Mouse (Mus musculus): Measurements from ENCODE around the gene 6430548M08Rik. TPM values are rescaled to one million over a fixed set of nuclear protein-coding genes. Genes with fewer than 3 reads are reported as not detected.
A peak's percentile ranks its signal among the peaks of the same experiment; 100 is the strongest.

The 6430548M08Rik gene
- polyA plus RNA-seq, 1 experiment from 2014 or later, result 36.8 TPM

- Histone ChIP-seq H3K9me3 (no peaks in the 10 kb centered on the region), H3K9ac (no peak overlapping the region), H3K27ac (replicated peaks) (peak overlapping the region; percentile 77), H3K4me1 (replicated peaks) (peaks cover 44% of the 10 kb centered on the region), H3K4me2 (no peak overlapping the region; the same call in 1 of the 2 replicates), H3K27me3 (no peaks in the 10 kb centered on the region), H3K36me3 (no peaks in the 10 kb centered on the region), H3K4me3 (no peak overlapping the region)
- no peak; the same call in 1 of the 2 replicates for ATAC-seq (ENCODE audit: low FRiP score, low read depth)
- WGBS, result 9% methylated on average over 4 of the region's 4 CpGs
Measured at GRCm38 (mm10) chr8:120176605-120177004, 62.7 kb downstream of the 6430548M08Rik start.

- no peaks in the 10 kb centered on the region for H3K27me3 ChIP-seq
- peaks cover 44% of the 10 kb centered on the region for H3K4me1 ChIP-seq (replicated peaks)
- peak within 1 kb of the TSS; percentile 77 for H3K27ac ChIP-seq (replicated peaks)
- no peak within 1 kb of the TSS for H3K4me3 ChIP-seq
- H3K9ac ChIP-seq, result 0 out of 2 replicates have a peak within 1 kb of the TSS, but pooled peaks have one; percentile 8
- peak within 1 kb of the TSS; percentile 47 for H3K4me2 ChIP-seq
- H3K9me3 ChIP-seq, result no peaks in the 10 kb centered on the region
- peak; percentile 83 for ATAC-seq (ENCODE audit: low FRiP score, low read depth)
- WGBS, result 1% methylated on average over 23 of the region's 26 CpGs
- H3K36me3 ChIP-seq, result no peaks in the 10 kb centered on the region
Measured at GRCm38 (mm10) chr8:120177318-120178123, 63.6 kb downstream of the 6430548M08Rik start, which contains the start of gene Fam92b. Gene Fam92b (minus strand): TSS chr8:120177466.

- no peak overlapping the region for H3K4me3 ChIP-seq
- H3K27ac ChIP-seq (replicated peaks), result no peak overlapping the region
- no peaks in the 10 kb centered on the region for H3K36me3 ChIP-seq
- peaks cover 44% of the 10 kb centered on the region for H3K4me1 ChIP-seq (replicated peaks)
- 0 out of 2 replicates have a peak overlapping the region, but pooled peaks have one; percentile 8 for H3K9ac ChIP-seq
- 3% methylated on average over 10 of the region's 10 CpGs for whole genome bisulfite sequencing
- no peaks in the 10 kb centered on the region for H3K27me3 ChIP-seq
- H3K9me3 ChIP-seq, result no peaks in the 10 kb centered on the region
- peak overlapping the region; percentile 47 for H3K4me2 ChIP-seq
- no peak for ATAC-seq (ENCODE audit: low FRiP score, low read depth)
Measured at GRCm38 (mm10) chr8:120178124-120178514, 64.2 kb downstream of the 6430548M08Rik start.

GRCm38 (mm10) chr8:120179027-120179431 lies 65.1 kb downstream of the 6430548M08Rik start:
- Histone ChIP-seq H3K27ac (replicated peaks) (peak overlapping the region; percentile 54), H3K4me3 (0 out of 2 replicates have a peak overlapping the region, but pooled peaks have one; percentile 8), H3K9ac (no peak overlapping the region), H3K4me2 (peak overlapping the region; percentile 51), H3K9me3 (no peaks in the 10 kb centered on the region), H3K4me1 (replicated peaks) (peaks cover 44% of the 10 kb centered on the region), H3K27me3 (no peaks in the 10 kb centered on the region), H3K36me3 (no peaks in the 10 kb centered on the region)
- under 1% methylated on average over 10 of the region's 10 CpGs for WGBS
- peak; percentile 68 for ATAC-seq (ENCODE audit: low FRiP score, low read depth)

- H3K4me1 ChIP-seq (replicated peaks), result peaks cover 56% of the 10 kb centered on the region
- H3K4me2 ChIP-seq, result no peak overlapping the region
- WGBS, result 21% methylated on average over 7 of the region's 7 CpGs
- H3K4me3 ChIP-seq, result no peak overlapping the region
- ATAC-seq (ENCODE audit: low FRiP score, low read depth), result no peak
- H3K9me3 ChIP-seq, result no peaks in the 10 kb centered on the region
- H3K9ac ChIP-seq, result no peak overlapping the region
- H3K27me3 ChIP-seq, result no peaks in the 10 kb centered on the region
- H3K27ac ChIP-seq (replicated peaks), result no peak overlapping the region
- H3K36me3 ChIP-seq, result no peaks in the 10 kb centered on the region
Measured at GRCm38 (mm10) chr8:120180445-120180970, 66.6 kb downstream of the 6430548M08Rik start.

- H3K4me1 ChIP-seq (replicated peaks), result peaks cover 60% of the 10 kb centered on the region
- no peak for ATAC-seq (ENCODE audit: low FRiP score, low read depth)
- no peak overlapping the region for H3K4me3 ChIP-seq
- no peak overlapping the region for H3K4me2 ChIP-seq
- no peaks in the 10 kb centered on the region for H3K9me3 ChIP-seq
- 87% methylated on average over 5 of the region's 5 CpGs for WGBS
- H3K36me3 ChIP-seq, result no peaks in the 10 kb centered on the region
- H3K27ac ChIP-seq (replicated peaks), result no peak overlapping the region
- H3K9ac ChIP-seq, result no peak overlapping the region
- no peaks in the 10 kb centered on the region for H3K27me3 ChIP-seq
Measured at GRCm38 (mm10) chr8:120181274-120181673, 67.3 kb downstream of the 6430548M08Rik start.

GRCm38 (mm10) chr8:120181861-120182414 lies 68.0 kb downstream of the 6430548M08Rik start:
- Histone ChIP-seq H3K36me3 (no peaks in the 10 kb centered on the region), H3K9ac (no peak overlapping the region), H3K4me2 (no peak overlapping the region), H3K27me3 (no peaks in the 10 kb centered on the region), H3K4me3 (no peak overlapping the region), H3K9me3 (no peaks in the 10 kb centered on the region), H3K27ac (replicated peaks) (no peak overlapping the region), H3K4me1 (replicated peaks) (peaks cover 58% of the 10 kb centered on the region)
- no peak for ATAC-seq (ENCODE audit: low FRiP score, low read depth)
- WGBS, result 74% methylated on average over 4 of the region's 4 CpGs

GRCm38 (mm10) chr8:120184366-120184765 lies 70.4 kb downstream of the 6430548M08Rik start:
- no peak overlapping the region for H3K4me3 ChIP-seq

GRCm38 (mm10) chr8:120184850-120185792 lies 71.2 kb downstream of the 6430548M08Rik start:
- 18% methylated on average over 17 of the region's 17 CpGs for WGBS
- Histone ChIP-seq H3K4me2 (peak overlapping the region; percentile 44), H3K36me3 (no peaks in the 10 kb centered on the region), H3K9me3 (no peaks in the 10 kb centered on the region), H3K4me1 (replicated peaks) (peaks cover 33% of the 10 kb centered on the region), H3K27ac (replicated peaks) (peak overlapping the region; percentile 35), H3K4me3 (no peak overlapping the region), H3K9ac (no peak overlapping the region), H3K27me3 (no peaks in the 10 kb centered on the region)
- peak; percentile 38; the same call in 1 of the 2 replicates for ATAC-seq (ENCODE audit: low FRiP score, low read depth)

More at GRCm38 (mm10) chr8:120184366-120184765, 70.4 kb downstream of the 6430548M08Rik start:
- peaks cover 35% of the 10 kb centered on the region for H3K4me1 ChIP-seq (replicated peaks)
- no peaks in the 10 kb centered on the region for H3K36me3 ChIP-seq
- WGBS, result 41% methylated on average over 9 of the region's 9 CpGs
- H3K9me3 ChIP-seq, result no peaks in the 10 kb centered on the region
- no peak overlapping the region for H3K9ac ChIP-seq
- no peak overlapping the region for H3K27ac ChIP-seq (replicated peaks)
- no peak overlapping the region for H3K4me2 ChIP-seq
- no peaks in the 10 kb centered on the region for H3K27me3 ChIP-seq
- no peak for ATAC-seq (ENCODE audit: low FRiP score, low read depth)

GRCm38 (mm10) chr8:120186454-120186853 lies 72.5 kb downstream of the 6430548M08Rik start:
- H3K4me3 ChIP-seq, result no peak overlapping the region
- H3K9ac ChIP-seq, result no peak overlapping the region
- H3K36me3 ChIP-seq, result no peaks in the 10 kb centered on the region
- no peak overlapping the region; the same call in 1 of the 2 replicates for H3K27ac ChIP-seq (replicated peaks)
- H3K4me2 ChIP-seq, result no peak overlapping the region
- no peak for ATAC-seq (ENCODE audit: low FRiP score, low read depth)
- no peaks in the 10 kb centered on the region for H3K27me3 ChIP-seq
- WGBS, result 47% methylated on average over 8 of the region's 8 CpGs
- no peaks in the 10 kb centered on the region for H3K9me3 ChIP-seq
- H3K4me1 ChIP-seq (replicated peaks), result peaks cover 37% of the 10 kb centered on the region

GRCm38 (mm10) chr8:120188510-120188909 lies 74.6 kb downstream of the 6430548M08Rik start:
- Histone ChIP-seq H3K9me3 (no peaks in the 10 kb centered on the region), H3K27me3 (no peaks in the 10 kb centered on the region), H3K4me3 (no peak overlapping the region), H3K4me1 (replicated peaks) (peaks cover 40% of the 10 kb centered on the region), H3K4me2 (no peak overlapping the region), H3K27ac (replicated peaks) (no peak overlapping the region), H3K36me3 (no peaks in the 10 kb centered on the region), H3K9ac (no peak overlapping the region)
- no peak for ATAC-seq (ENCODE audit: low FRiP score, low read depth)
- WGBS, result 81% methylated on average over 6 of the region's 6 CpGs
